12 mouse cellular contexts compared by ENCODE assay signal in the genomic region with DNA sequence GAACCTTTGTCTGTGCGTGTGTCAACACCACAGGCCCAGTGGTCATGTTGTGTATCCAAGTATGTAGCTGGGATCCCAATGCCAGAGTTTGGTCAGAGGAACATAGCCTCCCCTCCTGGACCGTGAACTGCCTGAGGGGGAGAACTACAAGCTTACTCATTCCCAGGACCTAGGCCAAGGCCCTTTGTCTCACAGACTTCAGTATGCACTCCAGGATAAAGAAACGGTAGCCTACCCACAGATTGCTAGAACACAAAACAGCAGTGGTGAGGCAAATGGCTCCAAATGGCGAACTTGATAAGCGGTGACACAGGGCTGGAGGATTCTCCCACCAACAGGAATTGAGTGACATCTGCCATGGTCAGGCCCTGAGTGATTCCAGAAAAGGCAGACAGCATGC. TPM values are rescaled to one million over a fixed set of nuclear protein-coding genes. Genes with fewer than 3 reads are reported as not detected.
A peak's percentile ranks its signal among the peaks of the same experiment; 100 is the strongest.
DNase-seq lines count a peak whose midpoint lies in the region; ATAC-seq and TF ChIP-seq lines count a peak whose summit lies in the region.
"Had no signal": no experiment of that assay in that cellular context is flagged by ENCODE, and none has a peak within 500 bp of the region (broad histone marks: within the 10 kb centered on the region; RNA-seq: fewer than 3 reads in every experiment).

No protein-coding gene starts in this region.

- H3K4me2 ChIP-seq in heart, embryonic 13.5 days: no peak overlapping the region
- H3K4me2 ChIP-seq in midbrain, postnatal 0 days (ENCODE audit: low read depth, low read length, poor library complexity, severe bottlenecking): no peak overlapping the region
- no peak overlapping the region for H3K4me2 ChIP-seq in midbrain, embryonic 11.5 days
- no peak overlapping the region; the same call in 1 of the 2 replicates for H3K4me2 ChIP-seq in stomach, embryonic 14.5 days (replicated peaks; ENCODE audit: low read depth, low read length)
- H3K4me2 ChIP-seq: hindbrain, embryonic 12.5 days had no signal

- ATAC-seq in heart, embryonic 13.5 days (ENCODE audit: extremely low read depth, insufficient number of reproducible peaks, low FRiP score, low TSS enrichment): no peak
- ATAC-seq in midbrain, postnatal 0 days (ENCODE audit: low FRiP score): no peak
- no peak for ATAC-seq in midbrain, embryonic 11.5 days (ENCODE audit: low FRiP score)
- ATAC-seq in stomach, embryonic 14.5 days (ENCODE audit: insufficient number of reproducible peaks, insufficient read depth, low FRiP score, low read depth): no peak
- no peak for ATAC-seq in inflammation-experienced regulatory T-cells, adult 6 months

- peaks cover 41% of the 10 kb centered on the region for H3K4me1 ChIP-seq in heart, embryonic 13.5 days
- H3K4me1 ChIP-seq in midbrain, postnatal 0 days (ENCODE audit: insufficient read depth, low read length): peaks cover 5% of the 10 kb centered on the region; the same call in 1 of the 2 replicates
- peaks cover 8% of the 10 kb centered on the region for H3K4me1 ChIP-seq in midbrain, embryonic 11.5 days (ENCODE audit: control insufficient read depth, insufficient read depth, low read length)
- peaks cover 28% of the 10 kb centered on the region for H3K4me1 ChIP-seq in stomach, embryonic 14.5 days (ENCODE audit: control insufficient read depth, insufficient read depth, low read length)

- no peak for TF ChIP-seq CTCF in midbrain, postnatal 0 days (IDR thresholded peaks at IDR 0.05)

- H3K4me3 ChIP-seq in heart, embryonic 13.5 days: no peak overlapping the region
- H3K4me3 ChIP-seq in midbrain, postnatal 0 days (ENCODE audit: low read depth, low read length): no peak overlapping the region
- no peak overlapping the region for H3K4me3 ChIP-seq in midbrain, embryonic 11.5 days (ENCODE audit: low read depth, low read length)
- H3K4me3 ChIP-seq in stomach, embryonic 14.5 days (ENCODE audit: low read depth, low read length): no peak overlapping the region
- H3K4me3 ChIP-seq: hindbrain, embryonic 12.5 days had no signal

- no peaks in the 10 kb centered on the region for H3K36me3 ChIP-seq in heart, embryonic 13.5 days
- H3K36me3 ChIP-seq in midbrain, postnatal 0 days (ENCODE audit: insufficient read depth, low read length): no peaks in the 10 kb centered on the region
- no peaks in the 10 kb centered on the region for H3K36me3 ChIP-seq in midbrain, embryonic 11.5 days (ENCODE audit: control insufficient read depth, insufficient read depth, low read length)
- no peaks in the 10 kb centered on the region for H3K36me3 ChIP-seq in stomach, embryonic 14.5 days (ENCODE audit: control insufficient read depth, insufficient read depth, low read length)
- H3K36me3 ChIP-seq: hindbrain, embryonic 12.5 days had no signal

- 0 out of 2 replicates have a peak, but pooled peaks cover 12% of the 10 kb centered on the region for H3K27me3 ChIP-seq in heart, embryonic 13.5 days (replicated peaks)
- H3K27me3 ChIP-seq in midbrain, postnatal 0 days (ENCODE audit: insufficient read depth, low read length): no peaks in the 10 kb centered on the region
- H3K27me3 ChIP-seq in midbrain, embryonic 11.5 days (ENCODE audit: control insufficient read depth, insufficient read depth, low read length): no peaks in the 10 kb centered on the region
- H3K27me3 ChIP-seq in stomach, embryonic 14.5 days (ENCODE audit: control insufficient read depth, insufficient read depth, low read length): no peaks in the 10 kb centered on the region
- H3K27me3 ChIP-seq: megakaryocyte, embryonic 14.5 days had no signal

- 54% methylated on average over 5 of the region's 5 CpGs for WGBS in heart, embryonic 13.5 days
- 49% methylated on average over 5 of the region's 5 CpGs for WGBS in midbrain, postnatal 0 days
- WGBS in midbrain, embryonic 11.5 days: 74% methylated on average over 5 of the region's 5 CpGs
- 58% methylated on average over 5 of the region's 5 CpGs for WGBS in stomach, embryonic 14.5 days

- DNase-seq in heart, postnatal 25 days (ENCODE audit: low spot score): no peak
- DNase-seq in midbrain, postnatal 0 days (ENCODE audit: low spot score): peak; percentile 28
- DNase-seq in midbrain, embryonic 11.5 days (ENCODE audit: low spot score, missing footprints): no peak
- peak; percentile 82 for DNase-seq in fibroblast of lung, adult 2 months (ENCODE audit: low read depth)
- no peak for DNase-seq in testis, postnatal 10 days (ENCODE audit: low spot score)
- DNase-seq: retina, postnatal 1 day; thymus, adult 2 months had no signal

- peak overlapping the region; percentile 42 for H3K27ac ChIP-seq in heart, embryonic 13.5 days (replicated peaks)
- H3K27ac ChIP-seq in midbrain, postnatal 0 days (ENCODE audit: low read depth, low read length): no peak overlapping the region
- H3K27ac ChIP-seq in midbrain, embryonic 11.5 days (ENCODE audit: low read depth, low read length): no peak overlapping the region
- peak overlapping the region; percentile 66 for H3K27ac ChIP-seq in stomach, embryonic 14.5 days (ENCODE audit: low read length)

- intact Hi-C loops in heart, postnatal 25 days (cut with DNase I): no loop called here

- no peaks in the 10 kb centered on the region for H3K9me3 ChIP-seq in heart, embryonic 13.5 days
- no peaks in the 10 kb centered on the region for H3K9me3 ChIP-seq in midbrain, postnatal 0 days (ENCODE audit: low read length)
- no peaks in the 10 kb centered on the region for H3K9me3 ChIP-seq in midbrain, embryonic 11.5 days (ENCODE audit: control insufficient read depth, low read length)
- no peaks in the 10 kb centered on the region for H3K9me3 ChIP-seq in stomach, embryonic 14.5 days (ENCODE audit: control insufficient read depth, low read depth, low read length)
- H3K9me3 ChIP-seq: hindbrain, embryonic 12.5 days; megakaryocyte, embryonic 14.5 days had no signal

- H3K9ac ChIP-seq in heart, embryonic 13.5 days: no peak overlapping the region
- H3K9ac ChIP-seq in midbrain, postnatal 0 days (replicated peaks; ENCODE audit: low read length, poor library complexity, severe bottlenecking): no peak overlapping the region
- H3K9ac ChIP-seq in midbrain, embryonic 11.5 days (ENCODE audit: low read length): no peak overlapping the region
- no peak overlapping the region for H3K9ac ChIP-seq in stomach, embryonic 14.5 days (replicated peaks; ENCODE audit: low read depth, low read length)
- H3K9ac ChIP-seq: hindbrain, embryonic 12.5 days had no signal

RNA-seq across cellular contexts. Expression of a gene that starts 10.0 kb away (rescaled TPM):
- polyA plus RNA-seq in heart, embryonic 13.5 days (2015; fragmentation: Nextera tagmentation; extraction: Ambion mirVana): 5.4 and 6.0 TPM in 2 replicates
- total RNA-seq in heart, postnatal 25 days (2021): 10 to 100 TPM; 11.7 to 14.5 TPM
- total RNA-seq in midbrain, postnatal 0 days (2014; rRNA removed): 77.8 and 86.8 TPM in 2 replicates
- polyA plus RNA-seq in midbrain, postnatal 0 days (2015; fragmentation: Nextera tagmentation; extraction: Ambion mirVana): 15.2 and 15.8 TPM in 2 replicates
- 14.7 and 15.2 TPM in 2 replicates for polyA plus RNA-seq in midbrain, embryonic 11.5 days (2014; fragmentation: Nextera tagmentation; extraction: Ambion mirVana)
- 11.5 and 14.5 TPM in 2 replicates for polyA plus RNA-seq in stomach, embryonic 14.5 days (2014; fragmentation: Nextera tagmentation; extraction: Ambion mirVana)
- polyA plus RNA-seq in inflammation-experienced regulatory T-cells, adult 6 months (2017; shearing (Covaris generic)): 1 to 10 TPM in 2 of 3 experiments, under 1 TPM in 1; 0.53 to 4.0 (median 3.6) TPM

RNA-seq across cellular contexts. Expression of a gene that starts 35.5 kb away (rescaled TPM):
- 7.0 and 7.4 TPM in 2 replicates for polyA plus RNA-seq in heart, embryonic 13.5 days (2015; fragmentation: Nextera tagmentation; extraction: Ambion mirVana)
- 10 to 100 TPM; 23.2 to 31.5 TPM for total RNA-seq in heart, postnatal 25 days (2021)
- total RNA-seq in midbrain, postnatal 0 days (2014; rRNA removed): 8.4 and 11.2 TPM in 2 replicates
- polyA plus RNA-seq in midbrain, postnatal 0 days (2015; fragmentation: Nextera tagmentation; extraction: Ambion mirVana): 6.1 and 6.7 TPM in 2 replicates
- polyA plus RNA-seq in midbrain, embryonic 11.5 days (2014; fragmentation: Nextera tagmentation; extraction: Ambion mirVana): 4.2 and 5.0 TPM in 2 replicates
- polyA plus RNA-seq in stomach, embryonic 14.5 days (2014; fragmentation: Nextera tagmentation; extraction: Ambion mirVana): 15.6 and 16.9 TPM in 2 replicates
- polyA plus RNA-seq in inflammation-experienced regulatory T-cells, adult 6 months (2017; shearing (Covaris generic)): 1 to 10 TPM in 1 of 3 experiments, under 1 TPM in 1, not detected in 1; 0.86 to 1.9 TPM

RNA-seq across cellular contexts. Expression of a gene that starts 48.3 kb away (rescaled TPM):
- polyA plus RNA-seq in heart, embryonic 13.5 days (2015; fragmentation: Nextera tagmentation; extraction: Ambion mirVana): not detected in 2 replicates
- total RNA-seq in heart, postnatal 25 days (2021): not detected
- not detected in 2 replicates for total RNA-seq in midbrain, postnatal 0 days (2014; rRNA removed)
- not detected in 2 replicates for polyA plus RNA-seq in midbrain, postnatal 0 days (2015; fragmentation: Nextera tagmentation; extraction: Ambion mirVana)
- polyA plus RNA-seq in midbrain, embryonic 11.5 days (2014; fragmentation: Nextera tagmentation; extraction: Ambion mirVana): not detected in 2 replicates
- not detected in 2 replicates for polyA plus RNA-seq in stomach, embryonic 14.5 days (2014; fragmentation: Nextera tagmentation; extraction: Ambion mirVana)
- polyA plus RNA-seq in inflammation-experienced regulatory T-cells, adult 6 months (2017; shearing (Covaris generic)): not detected
- polyA plus RNA-seq: hindbrain, embryonic 12.5 days; thymus, adult 2 months had no signal

Comparison
In these comparisons a context has a peak if more than half of its experiments do, and no peak if none do; other contexts are left out.
1. DNase-seq: peak in midbrain, postnatal 0 days (single experiment) and fibroblast of lung, adult 2 months (single experiment); none in heart, postnatal 25 days (single experiment), midbrain, embryonic 11.5 days (single experiment) and testis, postnatal 10 days (single experiment).
2. H3K27ac ChIP-seq: peak in heart, embryonic 13.5 days (single experiment) and stomach, embryonic 14.5 days (single experiment); none in midbrain, postnatal 0 days (single experiment) and midbrain, embryonic 11.5 days (single experiment).